18 mouse cellular contexts compared by ENCODE assay signal in the genomic region with DNA sequence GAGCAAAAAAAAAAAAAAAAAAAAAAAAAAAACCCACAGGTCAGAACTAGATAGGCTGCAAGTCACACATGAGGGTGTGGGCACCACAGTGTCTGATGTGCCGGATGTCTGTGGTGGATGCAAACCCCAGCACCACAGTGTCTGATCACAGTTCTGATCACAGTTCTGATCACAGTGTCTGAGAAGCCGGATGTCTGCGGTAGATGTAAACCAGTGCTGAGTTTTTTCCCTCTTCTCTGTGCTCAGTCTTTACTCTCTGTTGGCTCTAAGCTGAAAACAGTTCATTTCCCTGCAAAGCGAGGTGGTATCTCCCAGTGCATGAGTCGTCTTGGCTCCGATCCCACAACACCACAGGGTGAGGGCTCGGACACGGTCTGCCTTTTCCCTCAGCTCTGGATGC. TPM values are rescaled to one million over a fixed set of nuclear protein-coding genes. Genes with fewer than 3 reads are reported as not detected.
DNase-seq lines count a peak whose midpoint lies in the region; ATAC-seq and TF ChIP-seq lines count a peak whose summit lies in the region.
"Not testable (repeated sequence)": the region's sequence is repeated elsewhere in the genome, so short reads cannot be mapped to it uniquely, and the experiment has no call there.
"Had no signal": no experiment of that assay in that cellular context is flagged by ENCODE, and none has a peak within 500 bp of the region (broad histone marks: within the 10 kb centered on the region; RNA-seq: fewer than 3 reads in every experiment).

No protein-coding gene starts in this region.

- CTCF ChIA-PET in Patski (lab: Charles Lee) = not testable (repeated sequence)

- H3K4me2 ChIP-seq in heart, embryonic 15.5 days = not testable (repeated sequence)

- H3K9ac ChIP-seq in heart, embryonic 15.5 days = not testable (repeated sequence)

- POLR2A ChIA-PET in Patski (lab: Charles Lee) = not testable (repeated sequence)

- not testable (repeated sequence) for H3K27ac ChIP-seq in heart, embryonic 15.5 days

- peaks cover 11% of the 10 kb centered on the region for H3K4me1 ChIP-seq in heart, embryonic 15.5 days (replicated peaks)

- H3K4me3 ChIP-seq in heart, embryonic 15.5 days = not testable (repeated sequence)

- WGBS in heart, embryonic 15.5 days = 36% methylated on average over 8 of the region's 8 CpGs

- H3K27me3 ChIP-seq in Patski; heart, embryonic 15.5 days: not testable (repeated sequence)

- DNase-seq in CD4-positive helper T cell, adult 2 months (ENCODE audit: low read depth, low spot score) = peak; percentile 93
- DNase-seq in Patski (ENCODE audit: low read depth, low spot score) = not testable (repeated sequence)
- peak; percentile 71 to 85 for DNase-seq in cerebellum, postnatal 14 days
- DNase-seq in left cerebral cortex, postnatal 4 days = peak; percentile 68
- DNase-seq in spleen, postnatal 36 days (ENCODE audit: low spot score in 2 of 2) = peak; percentile 48 to 50
- DNase-seq in urinary bladder, postnatal 14 days (ENCODE audit: low spot score) = peak; percentile 27

- not testable (repeated sequence) for H3K36me3 ChIP-seq in heart, embryonic 15.5 days

- TF ChIP-seq CTCF in Patski (IDR thresholded peaks at IDR 0.05) = not testable (repeated sequence)

- peak; percentile 45 for ATAC-seq in Patski
- ATAC-seq in heart, embryonic 15.5 days (replicated peaks; ENCODE audit: insufficient number of reproducible peaks, insufficient read depth, low FRiP score, low read depth) = 0 out of 2 replicates have a peak, but pooled peaks have one; percentile 19
- ATAC-seq in monocyte, adult 5-6 weeks (replicated peaks; ENCODE audit: insufficient number of reproducible peaks, low FRiP score, low TSS enrichment, poor library complexity, severe bottlenecking) = peak; percentile 77

- intact Hi-C loops in left cerebral cortex, postnatal 4 days (cut with DNase I) = not testable (repeated sequence)

- in situ Hi-C loops in Patski (cut with MboI; ENCODE audit: low pct_unique_long_range_greater_than_20kb) = not testable (repeated sequence)

- not testable (repeated sequence) for H3K9me3 ChIP-seq in heart, embryonic 15.5 days (replicated peaks)

RNA-seq across cellular contexts. Expression of a gene that starts 4.5 kb away (rescaled TPM):
- 0.33 TPM for polyA plus RNA-seq in Patski (2021)
- 0.13 and 0.26 TPM in 2 replicates for polyA plus RNA-seq in heart, embryonic 15.5 days (2015; fragmentation: Nextera tagmentation; extraction: Ambion mirVana)
- under 1 TPM in 1 of 2 experiments, not detected in 1; 0.22 TPM for total RNA-seq in left cerebral cortex, postnatal 4 days (2021)
- 0.39 to 2.0 TPM in 2 of 3 replicates, not detected in the other for total RNA-seq in monocyte, adult 5-6 weeks (2017)
- total RNA-seq: CH12.LX; gastrocnemius, postnatal 36 days; layer of hippocampus, postnatal 14 days had no signal
- polyA plus RNA-seq: embryonic facial prominence, embryonic 12.5 days; forebrain, embryonic 15.5 days; hindbrain, embryonic 12.5 days; kidney, embryonic 15.5 days; midbrain, embryonic 12.5 days had no signal

RNA-seq across cellular contexts. Expression of a gene that starts 23.4 kb away (rescaled TPM):
- 0.37 TPM for polyA plus RNA-seq in Patski (2021)
- polyA plus RNA-seq in heart, embryonic 15.5 days (2015; fragmentation: Nextera tagmentation; extraction: Ambion mirVana) = 0.24 TPM in 1 of 2 replicates, not detected in the other
- total RNA-seq in left cerebral cortex, postnatal 4 days (2021) = under 1 TPM; 0.48 to 0.97 TPM
- total RNA-seq in monocyte, adult 5-6 weeks (2017) = 2.9 to 6.6 TPM (median 4.8 TPM) in 3 replicates
- polyA plus RNA-seq: forebrain, embryonic 15.5 days; large intestine, adult 2 months had no signal

RNA-seq across cellular contexts. Expression of a gene that starts 34.7 kb away (rescaled TPM):
- polyA plus RNA-seq in Patski (2021) = 0.04 TPM
- polyA plus RNA-seq in heart, embryonic 15.5 days (2015; fragmentation: Nextera tagmentation; extraction: Ambion mirVana) = 0.05 and 0.14 TPM in 2 replicates
- total RNA-seq in left cerebral cortex, postnatal 4 days (2021) = not detected
- 11.0 to 44.7 TPM (median 12.7 TPM) in 3 replicates for total RNA-seq in monocyte, adult 5-6 weeks (2017)
- total RNA-seq: CH12.LX; layer of hippocampus, postnatal 14 days; left cerebral cortex, postnatal 10 days had no signal
- polyA plus RNA-seq: embryonic facial prominence, embryonic 12.5 days; forebrain, embryonic 15.5 days; hindbrain, embryonic 12.5 days; kidney, embryonic 15.5 days; midbrain, embryonic 12.5 days had no signal

Comparison
In these comparisons a context has a peak if more than half of its experiments do, and no peak if none do; other contexts are left out.
1. ATAC-seq: peak in every context shown above with its lines; median percentile 77 in monocyte, adult 5-6 weeks; 45 in Patski; 19 in heart, embryonic 15.5 days.
2. RNA of a gene that starts 34.7 kb away (total RNA-seq): 11.0 to 44.7 TPM in monocyte, adult 5-6 weeks; not detected in left cerebral cortex, postnatal 4 days; every median in the first group is over 10 times any median in the second.